Mouse (Mus musculus) midbrain, postnatal 0 days (tissue): ENCODE results near the gene Apoc2. TPM values are rescaled to one million over a fixed set of nuclear protein-coding genes. Genes with fewer than 3 reads are reported as not detected.
A peak's percentile ranks its signal among the peaks of the same experiment; 100 is the strongest.

Experiments used
- ATAC-seq: fragments of 200-750 bp; cut with Nextera tagmentation; 2 replicates; pipeline ENCODE4 v1.8.0; 2017; ENCODE audit warnings: moderate number of reproducible peaks, mild to moderate bottlenecking, moderate TSS enrichment, moderate library complexity; ENCODE audit not compliant: low FRiP score
- DNase-seq: peaks from one replicate; pipeline ENCODE4 v3.0.0-alpha.2; 2015; ENCODE audit warnings: low spot score
- H3K27ac ChIP-seq: fragments of 300-500 bp; sonication (generic); 2 replicates; pipeline ENCODE4 v1.5.1; 2014; ENCODE audit warnings: low read depth, mild to moderate bottlenecking, low read length, mixed read lengths
- H3K27me3 ChIP-seq: fragments of 300-500 bp; sonication (generic); 2 replicates; pipeline ENCODE4 v1.6.1; 2014; ENCODE audit warnings: low read length, control low read depth, mixed read lengths; ENCODE audit not compliant: insufficient read depth
- H3K36me3 ChIP-seq: fragments of 300-500 bp; sonication (generic); 2 replicates; pipeline ENCODE4 v1.6.1; 2014; ENCODE audit warnings: low read length, control low read depth, mixed read lengths; ENCODE audit not compliant: insufficient read depth
- H3K4me1 ChIP-seq: fragments of 300-500 bp; sonication (generic); 2 replicates; pipeline ENCODE4 v1.6.1; 2014; ENCODE audit warnings: mild to moderate bottlenecking, control low read depth, antibody characterized with exemption, low read length, mixed read lengths; ENCODE audit not compliant: insufficient read depth
- H3K4me2 ChIP-seq: fragments of 300-500 bp; sonication (generic); 2 replicates; pipeline ENCODE4 v1.6.1; 2014; ENCODE audit warnings: low read depth, mild to moderate bottlenecking, low read length, mixed read lengths; ENCODE audit not compliant: poor library complexity, severe bottlenecking
- H3K4me3 ChIP-seq: fragments of 300-500 bp; sonication (generic); 2 replicates; pipeline ENCODE4 v1.5.1; 2014; ENCODE audit warnings: low read depth, mild to moderate bottlenecking, low read length, moderate library complexity
- H3K9ac ChIP-seq: fragments of 300-500 bp; sonication (generic); replicated peaks from 2 replicates; pipeline ENCODE4 v1.6.1; 2014; ENCODE audit warnings: mild to moderate bottlenecking, low read length, moderate library complexity, mixed read lengths; ENCODE audit not compliant: poor library complexity, severe bottlenecking
- H3K9me3 ChIP-seq: fragments of 300-500 bp; sonication (generic); 2 replicates; pipeline ENCODE4 v1.6.1; 2016; ENCODE audit warnings: low read length, control low read depth
- CTCF ChIP-seq: IDR thresholded peaks from 2 replicates; pipeline ENCODE4 v1.5.1; 2016; ENCODE audit warnings: antibody characterized with exemption, mild to moderate bottlenecking
- WGBS: fragments of 180-500 bp; shearing (Covaris S2); extraction: QIAGEN DNeasy Blood & Tissue Kit; methylation state at CpG from one replicate; pipeline ENCODE4 v1.1.7; 2014; 5-methylcytosine and 5-hydroxymethylcytosine counted together
- polyA plus RNA-seq: library from polyadenylated mRNA; unstranded; fragments of >200 nt; fragmentation: Nextera tagmentation; extraction: Ambion mirVana; gene quantifications from 2 replicates; pipeline ENCODE4 v1.2.1, GENCODE M21; 2015
- total RNA-seq: library from RNA; depleted of rRNA; stranded (reverse); fragments of >200 nt; gene quantifications from 2 replicates; pipeline ENCODE4 v1.2.3, GENCODE M21; 2014

Gene Apoc2
- total and polyA plus RNA-seq, 2 experiments from 2014 or later: 0.30 TPM; not detected in 1

DNA sequence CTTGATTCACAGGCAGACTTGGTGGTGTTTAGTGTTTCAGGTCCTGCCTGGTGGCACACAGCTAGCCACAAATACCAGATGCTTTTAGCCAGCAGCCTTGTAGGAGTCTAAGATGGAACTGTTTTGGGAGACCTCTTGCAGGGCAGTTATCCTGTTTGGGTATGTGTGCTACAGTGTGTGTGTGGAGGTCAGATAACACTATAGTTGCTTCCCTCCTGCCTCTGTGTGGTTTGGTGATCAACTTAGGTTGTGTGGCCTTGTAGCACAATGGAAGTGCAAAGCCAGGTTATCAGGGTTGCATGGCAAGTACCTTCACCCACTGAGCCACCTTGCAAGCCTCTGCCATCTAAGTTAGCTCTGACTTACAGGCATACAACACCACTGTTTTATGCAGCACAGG is 45.0 kb downstream of the Apoc2 start:
- Histone ChIP-seq H3K27me3 (no peaks in the 10 kb centered on the region), H3K36me3 (peaks cover 57% of the 10 kb centered on the region), H3K9me3 (no peaks in the 10 kb centered on the region), H3K4me3 (no peak overlapping the region), H3K27ac (no peak overlapping the region), H3K4me2 (no peak overlapping the region), H3K4me1 (no peaks in the 10 kb centered on the region), H3K9ac (no peak overlapping the region)
- no peak for DNase-seq
- ATAC-seq: no peak
- no peak for TF ChIP-seq CTCF

- TF ChIP-seq CTCF: no peak
- DNase-seq: no peak
- H3K27me3 ChIP-seq: no peaks in the 10 kb centered on the region
- no peak for ATAC-seq
- no peak overlapping the region for H3K27ac ChIP-seq
- H3K4me3 ChIP-seq: no peak overlapping the region
- no peak overlapping the region for H3K9ac ChIP-seq
- peaks cover 55% of the 10 kb centered on the region for H3K36me3 ChIP-seq
- no peaks in the 10 kb centered on the region for H3K9me3 ChIP-seq
- no peaks in the 10 kb centered on the region for H3K4me1 ChIP-seq
- no peak overlapping the region for H3K4me2 ChIP-seq
Observed at GRCm38 (mm10) chr7:19632275-19632674, 45.5 kb downstream of the Apoc2 start.

DNA sequence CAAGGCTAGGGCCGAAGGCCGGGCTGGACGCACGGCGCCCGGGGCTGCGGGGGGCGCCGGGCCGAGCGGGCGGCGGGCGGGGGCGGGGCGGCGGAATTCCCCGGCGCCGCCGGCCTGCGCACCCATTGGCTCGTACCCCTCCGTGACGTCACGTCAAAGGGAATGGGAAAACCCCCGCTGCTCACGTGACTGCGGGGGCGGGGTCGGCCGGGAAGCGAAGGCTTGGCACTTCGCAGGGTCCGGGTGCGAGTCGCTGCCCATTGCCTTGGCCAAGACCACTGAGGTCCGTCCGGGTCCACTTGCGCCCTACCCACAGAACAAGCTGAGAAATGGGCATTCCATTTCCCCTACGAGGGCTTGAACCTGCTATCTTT is 48.4 kb downstream of the Apoc2 start, which contains the start of gene Relb:
Gene Relb (minus strand): TSS at position 78 of the 374 bp plus-strand sequence.
- no peak for TF ChIP-seq CTCF
- peak; percentile 91 for DNase-seq
- Histone ChIP-seq H3K27me3 (no peaks in the 10 kb centered on the region), H3K4me1 (no peaks in the 10 kb centered on the region), H3K4me3 (peak within 1 kb of the TSS; percentile 62), H3K4me2 (peak within 1 kb of the TSS; percentile 74), H3K9ac (peak within 1 kb of the TSS; percentile 48), H3K36me3 (peaks cover 26% of the 10 kb centered on the region), H3K27ac (no peak within 1 kb of the TSS; the same call in 1 of the 2 replicates), H3K9me3 (no peaks in the 10 kb centered on the region)
- peak; percentile 81 for ATAC-seq
- 0% methylated on average over 24 of the region's 41 CpGs for WGBS

- ATAC-seq: peak; percentile 83
- Histone ChIP-seq H3K9ac (peak overlapping the region; percentile 48), H3K9me3 (no peaks in the 10 kb centered on the region), H3K36me3 (peaks cover 20% of the 10 kb centered on the region), H3K4me1 (no peaks in the 10 kb centered on the region), H3K4me3 (peak overlapping the region; percentile 62), H3K4me2 (peak overlapping the region; percentile 74), H3K27me3 (no peaks in the 10 kb centered on the region), H3K27ac (no peak overlapping the region; the same call in 1 of the 2 replicates)
- WGBS: 1% methylated on average over 56 of the region's 57 CpGs
- peak; percentile 83 for DNase-seq
- TF ChIP-seq CTCF: no peak
Observed at GRCm38 (mm10) chr7:19628536-19629360, 49.0 kb downstream of the Apoc2 start.

- peak overlapping the region; percentile 74 for H3K4me2 ChIP-seq
- H3K36me3 ChIP-seq: peaks cover 14% of the 10 kb centered on the region
- no peaks in the 10 kb centered on the region for H3K4me1 ChIP-seq
- no peak for DNase-seq
- no peak overlapping the region; the same call in 1 of the 2 replicates for H3K27ac ChIP-seq
- no peak for ATAC-seq
- H3K9ac ChIP-seq: peak overlapping the region; percentile 36; the same call in 1 of the 2 replicates
- H3K9me3 ChIP-seq: no peaks in the 10 kb centered on the region
- 15% methylated on average over 17 of the region's 17 CpGs for WGBS
- H3K4me3 ChIP-seq: peak overlapping the region; percentile 62
- no peak for TF ChIP-seq CTCF
- H3K27me3 ChIP-seq: no peaks in the 10 kb centered on the region
Observed at GRCm38 (mm10) chr7:19628192-19628535, 49.6 kb downstream of the Apoc2 start.

DNA sequence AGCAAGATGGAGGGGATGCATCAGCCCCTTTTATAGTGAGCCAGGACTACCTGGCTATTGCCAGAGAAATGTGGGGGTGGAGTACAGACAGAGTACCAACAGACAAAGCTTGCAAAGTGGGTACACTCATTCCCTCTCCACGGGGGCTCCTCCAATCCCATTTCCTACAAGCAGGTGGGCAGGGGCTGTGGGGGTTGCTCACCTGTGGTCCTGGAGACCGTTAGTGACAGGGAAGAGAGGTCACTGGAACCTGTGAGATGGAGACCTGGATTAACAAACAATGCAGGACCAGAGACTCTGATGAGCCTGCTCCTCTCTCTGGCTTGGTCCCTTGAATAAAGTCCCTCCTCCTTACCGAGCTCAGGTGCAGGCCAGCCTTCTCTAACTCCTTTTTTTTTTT is 50.0 kb downstream of the Apoc2 start:
- Histone ChIP-seq H3K4me3 (peak overlapping the region; percentile 62; the same call in 1 of the 2 replicates), H3K4me2 (peak overlapping the region; percentile 74), H3K4me1 (no peaks in the 10 kb centered on the region), H3K27me3 (no peaks in the 10 kb centered on the region), H3K9me3 (no peaks in the 10 kb centered on the region), H3K36me3 (peaks cover 10% of the 10 kb centered on the region), H3K9ac (no peak overlapping the region), H3K27ac (no peak overlapping the region)
- DNase-seq (no peak), ATAC-seq (no peak)
- TF ChIP-seq CTCF: no peak
- WGBS: 53% methylated on average over 3 of the region's 3 CpGs
